Mouse (Mus musculus): ENCODE measurements around the gene Fstl3.

Gene Fstl3

GRCm38 (mm10) chr10:79808728-79809127 lies 31.7 kb downstream of the Fstl3 start:
- no peak for DNase-seq (ENCODE audit: inconsistent ontology term)

- DNase-seq (ENCODE audit: inconsistent ontology term), result peak; percentile 82
Observed at GRCm38 (mm10) chr10:79811736-79812637, 34.9 kb downstream of the Fstl3 start.

GRCm38 (mm10) chr10:79814271-79814842 lies 37.3 kb downstream of the Fstl3 start:
- no peak for DNase-seq (ENCODE audit: inconsistent ontology term)

GRCm38 (mm10) chr10:79815671-79816494 lies 38.8 kb downstream of the Fstl3 start:
- no peak for DNase-seq (ENCODE audit: inconsistent ontology term)

- no peak for DNase-seq (ENCODE audit: inconsistent ontology term)
Observed at GRCm38 (mm10) chr10:79817111-79817510, 40.0 kb downstream of the Fstl3 start.

- no peak for DNase-seq (ENCODE audit: inconsistent ontology term)
Observed at GRCm38 (mm10) chr10:79818225-79818624, 41.2 kb downstream of the Fstl3 start.

- DNase-seq (ENCODE audit: inconsistent ontology term), result no peak
Observed at GRCm38 (mm10) chr10:79819606-79820005, 42.5 kb downstream of the Fstl3 start.

GRCm38 (mm10) chr10:79820277-79820676 lies 43.2 kb downstream of the Fstl3 start:
- no peak for DNase-seq (ENCODE audit: inconsistent ontology term)

GRCm38 (mm10) chr10:79820782-79821181 lies 43.7 kb downstream of the Fstl3 start, which contains the start of gene Misp:
Misp (plus strand) TSS chr10:79820989.
- DNase-seq (ENCODE audit: inconsistent ontology term), result no peak

GRCm38 (mm10) chr10:79821731-79822130 lies 44.7 kb downstream of the Fstl3 start:
- no peak for DNase-seq (ENCODE audit: inconsistent ontology term)

- no peak for DNase-seq (ENCODE audit: inconsistent ontology term)
Observed at GRCm38 (mm10) chr10:79822372-79822771, 45.3 kb downstream of the Fstl3 start.

GRCm38 (mm10) chr10:79823011-79823410 lies 45.9 kb downstream of the Fstl3 start:
- no peak for DNase-seq (ENCODE audit: inconsistent ontology term)

GRCm38 (mm10) chr10:79824413-79824812 lies 47.3 kb downstream of the Fstl3 start:
- DNase-seq (ENCODE audit: inconsistent ontology term), result no peak

- no peak for DNase-seq (ENCODE audit: inconsistent ontology term)
Observed at GRCm38 (mm10) chr10:79831583-79831982, 54.5 kb downstream of the Fstl3 start.
